Mouse (Mus musculus): ENCODE data around the gene Smagp. TPM values are rescaled to one million over a fixed set of nuclear protein-coding genes. Genes with fewer than 3 reads are reported as not detected.

Smagp gene
- total and polyA plus RNA-seq, 2 experiments: 13.0 to 57.0 TPM

- no peak overlapping the region for H3K9ac ChIP-seq (ENCODE audit: low read depth, low read length)
These were observed 31.3 kb upstream of the Smagp start for GRCm38 (mm10) chr15:100667871-100668545.

GRCm38 (mm10) chr15:100667420-100667819, 30.7 kb upstream of the Smagp start:
- no peak overlapping the region for H3K4me3 ChIP-seq (ENCODE audit: insufficient read depth, low read depth, low read length)
- WGBS: 73% methylated on average over 6 of the region's 6 CpGs
- no peaks in the 10 kb centered on the region for H3K27me3 ChIP-seq (ENCODE audit: control insufficient read depth, insufficient read depth, low read length)
- H3K9ac ChIP-seq (ENCODE audit: low read depth, low read length): no peak overlapping the region
- no peak for TF ChIP-seq CTCF (IDR thresholded peaks at IDR 0.05; ENCODE audit: low read depth, low read length)
- no peak for TF ChIP-seq POLR2A (IDR thresholded peaks at IDR 0.05; ENCODE audit: extremely low read depth, insufficient read depth, low read length)
- no peaks in the 10 kb centered on the region for H3K79me2 ChIP-seq (ENCODE audit: control insufficient read depth, insufficient read depth, low read length)
- DNase-seq (ENCODE audit: extremely low read depth, low read depth, low spot score): no peak
- H3K27ac ChIP-seq (replicated peaks; ENCODE audit: insufficient read depth, low read depth, low read length): peak overlapping the region; percentile 17
- peaks cover 8% of the 10 kb centered on the region; the same call in 1 of the 2 replicates for H3K4me1 ChIP-seq (ENCODE audit: control insufficient read depth, insufficient read depth, low read length)
- no peaks in the 10 kb centered on the region for H3K36me3 ChIP-seq (ENCODE audit: control insufficient read depth, insufficient read depth, low read length)

More at GRCm38 (mm10) chr15:100667871-100668545, 31.3 kb upstream of the Smagp start:
- Histone ChIP-seq H3K27ac (replicated peaks; ENCODE audit: insufficient read depth, low read depth, low read length) (no peak overlapping the region), H3K4me3 (ENCODE audit: insufficient read depth, low read depth, low read length) (no peak overlapping the region; the same call in 1 of the 2 replicates), H3K4me1 (ENCODE audit: control insufficient read depth, insufficient read depth, low read length) (peaks cover 8% of the 10 kb centered on the region; the same call in 1 of the 2 replicates), H3K36me3 (ENCODE audit: control insufficient read depth, insufficient read depth, low read length) (no peaks in the 10 kb centered on the region), H3K79me2 (ENCODE audit: control insufficient read depth, insufficient read depth, low read length) (no peaks in the 10 kb centered on the region), H3K27me3 (ENCODE audit: control insufficient read depth, insufficient read depth, low read length) (no peaks in the 10 kb centered on the region)
- DNase-seq (ENCODE audit: extremely low read depth, low read depth, low spot score): no peak
- TF ChIP-seq CTCF (IDR thresholded peaks at IDR 0.05; ENCODE audit: low read depth, low read length) (no peak), POLR2A (IDR thresholded peaks at IDR 0.05; ENCODE audit: extremely low read depth, insufficient read depth, low read length) (no peak)
- WGBS: 78% methylated on average over 5 of the region's 5 CpGs

- peak overlapping the region; percentile 17 for H3K27ac ChIP-seq (replicated peaks; ENCODE audit: insufficient read depth, low read depth, low read length)
- peak overlapping the region; percentile 1; the same call in 1 of the 2 replicates for H3K4me3 ChIP-seq (ENCODE audit: insufficient read depth, low read depth, low read length)
- H3K9ac ChIP-seq (ENCODE audit: low read depth, low read length): no peak overlapping the region; the same call in 1 of the 2 replicates
- TF ChIP-seq CTCF (IDR thresholded peaks at IDR 0.05; ENCODE audit: low read depth, low read length) (no peak), POLR2A (IDR thresholded peaks at IDR 0.05; ENCODE audit: extremely low read depth, insufficient read depth, low read length) (no peak)
- WGBS: 64% methylated on average over 12 of the region's 12 CpGs
- no peaks in the 10 kb centered on the region for H3K79me2 ChIP-seq (ENCODE audit: control insufficient read depth, insufficient read depth, low read length)
- no peaks in the 10 kb centered on the region for H3K27me3 ChIP-seq (ENCODE audit: control insufficient read depth, insufficient read depth, low read length)
- peaks cover 8% of the 10 kb centered on the region; the same call in 1 of the 2 replicates for H3K4me1 ChIP-seq (ENCODE audit: control insufficient read depth, insufficient read depth, low read length)
- H3K36me3 ChIP-seq (ENCODE audit: control insufficient read depth, insufficient read depth, low read length): no peaks in the 10 kb centered on the region
- DNase-seq (ENCODE audit: extremely low read depth, low read depth, low spot score): no peak
These were observed 30.1 kb upstream of the Smagp start for GRCm38 (mm10) chr15:100666851-100667250.

- no peak overlapping the region for H3K4me3 ChIP-seq (ENCODE audit: insufficient read depth, low read depth, low read length)
- no peaks in the 10 kb centered on the region for H3K27me3 ChIP-seq (ENCODE audit: control insufficient read depth, insufficient read depth, low read length)
- no peaks in the 10 kb centered on the region for H3K79me2 ChIP-seq (ENCODE audit: control insufficient read depth, insufficient read depth, low read length)
- peak overlapping the region; percentile 33; the same call in 1 of the 2 replicates for H3K27ac ChIP-seq (replicated peaks; ENCODE audit: insufficient read depth, low read depth, low read length)
- DNase-seq (ENCODE audit: extremely low read depth, low read depth, low spot score): no peak
- H3K36me3 ChIP-seq (ENCODE audit: control insufficient read depth, insufficient read depth, low read length): no peaks in the 10 kb centered on the region
- H3K4me1 ChIP-seq (ENCODE audit: control insufficient read depth, insufficient read depth, low read length): peaks cover 8% of the 10 kb centered on the region; the same call in 1 of the 2 replicates
- TF ChIP-seq CTCF (IDR thresholded peaks at IDR 0.05; ENCODE audit: low read depth, low read length): no peak
- TF ChIP-seq POLR2A (IDR thresholded peaks at IDR 0.05; ENCODE audit: extremely low read depth, insufficient read depth, low read length): no peak
- H3K9ac ChIP-seq (ENCODE audit: low read depth, low read length): no peak overlapping the region
- 44% methylated on average over 7 of the region's 7 CpGs for WGBS
These were observed 29.5 kb upstream of the Smagp start for GRCm38 (mm10) chr15:100666219-100666696.

- TF ChIP-seq POLR2A (IDR thresholded peaks at IDR 0.05; ENCODE audit: extremely low read depth, insufficient read depth, low read length) (no peak), CTCF (IDR thresholded peaks at IDR 0.05; ENCODE audit: low read depth, low read length) (no peak)
- H3K79me2 ChIP-seq (ENCODE audit: control insufficient read depth, insufficient read depth, low read length): no peaks in the 10 kb centered on the region
- peaks cover 10% of the 10 kb centered on the region for H3K4me1 ChIP-seq (ENCODE audit: control insufficient read depth, insufficient read depth, low read length)
- no peak overlapping the region for H3K9ac ChIP-seq (ENCODE audit: low read depth, low read length)
- no peaks in the 10 kb centered on the region for H3K27me3 ChIP-seq (ENCODE audit: control insufficient read depth, insufficient read depth, low read length)
- no peak overlapping the region for H3K4me3 ChIP-seq (ENCODE audit: insufficient read depth, low read depth, low read length)
- peak overlapping the region; percentile 33; the same call in 1 of the 2 replicates for H3K27ac ChIP-seq (replicated peaks; ENCODE audit: insufficient read depth, low read depth, low read length)
- 58% methylated on average over 9 of the region's 9 CpGs for WGBS
- no peak for DNase-seq (ENCODE audit: extremely low read depth, low read depth, low spot score)
- no peaks in the 10 kb centered on the region for H3K36me3 ChIP-seq (ENCODE audit: control insufficient read depth, insufficient read depth, low read length)
These were observed 28.9 kb upstream of the Smagp start for GRCm38 (mm10) chr15:100665411-100666218.

Data from liver, adult 2 months (tissue).